ENCODE assay signal across 8 mouse cellular contexts in the genomic region with DNA sequence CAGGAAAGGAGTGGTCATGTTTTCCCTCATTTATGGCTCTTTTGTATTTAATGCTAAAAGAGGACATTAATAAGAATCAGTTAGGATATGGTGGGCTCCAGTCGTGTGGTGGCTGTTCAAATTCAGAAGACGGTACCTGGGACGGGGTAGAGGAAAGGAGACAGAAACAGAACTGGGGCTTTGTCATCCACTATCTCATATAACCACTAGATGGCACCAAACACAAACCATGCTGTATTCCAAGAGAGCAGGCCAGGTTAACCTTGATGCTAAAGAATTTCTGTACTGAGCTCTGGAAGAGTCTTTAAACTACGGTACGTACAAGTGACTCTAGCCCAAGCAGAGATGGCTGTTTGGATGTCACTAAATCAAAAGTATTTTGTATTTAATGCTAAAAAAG.
DNase-seq lines count a peak whose midpoint lies in the region; ATAC-seq lines count a peak whose summit lies in the region.

No protein-coding gene starts in this region.

- no peaks in the 10 kb centered on the region for H3K27me3 ChIP-seq in intestine, embryonic 14.5 days (replicated peaks; ENCODE audit: control insufficient read depth, insufficient read depth, low read length)

- no peak overlapping the region for H3K9ac ChIP-seq in intestine, embryonic 14.5 days (ENCODE audit: low read length)

- no peaks in the 10 kb centered on the region for H3K36me3 ChIP-seq in intestine, embryonic 14.5 days (ENCODE audit: control insufficient read depth, insufficient read depth, low read length)

- no peak for ATAC-seq in intestine, embryonic 14.5 days (replicated peaks; ENCODE audit: low FRiP score, low TSS enrichment, low read depth)
- peak; percentile 69 for ATAC-seq in megakaryocyte, adult 5-6 weeks (ENCODE audit: poor library complexity, severe bottlenecking)

- DNase-seq in adrenal gland, adult 2 months, result peak; percentile 33
- no peak for DNase-seq in adrenal gland, postnatal 4 days (ENCODE audit: low spot score in 2 of 2)
- DNase-seq in right cerebral cortex, adult 18-20 months, result peak; percentile 51
- no peak for DNase-seq in right cerebral cortex, postnatal 4 days
- peak; percentile 53 for DNase-seq in embryo, embryonic 11.5 days (ENCODE audit: low read depth, low spot score)
- DNase-seq in intestine, embryonic 14.5 days (ENCODE audit: low spot score), result peak; percentile 56
- peak; percentile 21 for DNase-seq in yolk sac, embryonic 10.5 days (ENCODE audit: low spot score)

- no peak overlapping the region for H3K4me2 ChIP-seq in intestine, embryonic 14.5 days (ENCODE audit: low read length)

- H3K4me3 ChIP-seq in intestine, embryonic 14.5 days (ENCODE audit: low read depth, low read length), result no peak overlapping the region

- H3K4me1 ChIP-seq in intestine, embryonic 14.5 days (replicated peaks; ENCODE audit: control insufficient read depth, insufficient read depth, low read length), result peaks cover 11% of the 10 kb centered on the region

- H3K9me3 ChIP-seq in intestine, embryonic 14.5 days (ENCODE audit: control insufficient read depth, low read length), result no peaks in the 10 kb centered on the region

- WGBS in intestine, embryonic 14.5 days, result 25% methylated on average over 5 of the region's 5 CpGs

- no peak overlapping the region for H3K27ac ChIP-seq in intestine, embryonic 14.5 days (ENCODE audit: low read depth)

Comparison
In these comparisons a context has a peak if more than half of its experiments do, and no peak if none do; other contexts are left out.
1. DNase-seq: peak in adrenal gland, adult 2 months (single experiment), right cerebral cortex, adult 18-20 months (single experiment), embryo, embryonic 11.5 days (single experiment), intestine, embryonic 14.5 days (single experiment) and yolk sac, embryonic 10.5 days (single experiment); none in adrenal gland, postnatal 4 days (0 of 2) and right cerebral cortex, postnatal 4 days (single experiment).